Mouse (Mus musculus): ENCODE measurements around the gene Tmem107.

Tmem107 gene

GRCm38 (mm10) chr11:69074776-69075069, 4.1 kb downstream of the Tmem107 start:
- DNase-seq (ENCODE audit: low read depth, low spot score), result no peak

- no peak for DNase-seq (ENCODE audit: low read depth, low spot score)
Observed at GRCm38 (mm10) chr11:69075764-69076479, 5.3 kb downstream of the Tmem107 start.

GRCm38 (mm10) chr11:69076572-69076971, 6.0 kb downstream of the Tmem107 start:
- DNase-seq (ENCODE audit: low read depth, low spot score), result no peak

- DNase-seq (ENCODE audit: low read depth, low spot score), result no peak
Observed at GRCm38 (mm10) chr11:69077316-69077715, 6.7 kb downstream of the Tmem107 start.

GRCm38 (mm10) chr11:69078041-69078440, 7.4 kb downstream of the Tmem107 start:
- no peak for DNase-seq (ENCODE audit: low read depth, low spot score)

- no peak for DNase-seq (ENCODE audit: low read depth, low spot score)
Observed at GRCm38 (mm10) chr11:69078805-69079438, 8.3 kb downstream of the Tmem107 start.

GRCm38 (mm10) chr11:69080102-69080854, 9.7 kb downstream of the Tmem107 start:
- no peak for DNase-seq (ENCODE audit: low read depth, low spot score)

- DNase-seq (ENCODE audit: low read depth, low spot score), result no peak
Observed at GRCm38 (mm10) chr11:69080855-69081222, 10.2 kb downstream of the Tmem107 start.

GRCm38 (mm10) chr11:69081613-69082012, 11.0 kb downstream of the Tmem107 start:
- DNase-seq (ENCODE audit: low read depth, low spot score), result no peak

- no peak for DNase-seq (ENCODE audit: low read depth, low spot score)
Observed at GRCm38 (mm10) chr11:69085608-69086007, 15.0 kb downstream of the Tmem107 start.

GRCm38 (mm10) chr11:69086390-69086789, 15.8 kb downstream of the Tmem107 start:
- DNase-seq (ENCODE audit: low read depth, low spot score), result no peak

GRCm38 (mm10) chr11:69087082-69087481, 16.5 kb downstream of the Tmem107 start:
- no peak for DNase-seq (ENCODE audit: low read depth, low spot score)

GRCm38 (mm10) chr11:69087597-69087996, 17.0 kb downstream of the Tmem107 start:
- peak; percentile 20 for DNase-seq (ENCODE audit: low read depth, low spot score)

- peak; percentile 97 for DNase-seq (ENCODE audit: low read depth, low spot score)
Observed at GRCm38 (mm10) chr11:69088103-69088855, 17.7 kb downstream of the Tmem107 start, which contains the start of gene Vamp2. Vamp2 (plus strand) TSS chr11:69088490.

GRCm38 (mm10) chr11:69088856-69089615, 18.4 kb downstream of the Tmem107 start:
- DNase-seq (ENCODE audit: low read depth, low spot score), result peak; percentile 54

GRCm38 (mm10) chr11:69089616-69090290, 19.1 kb downstream of the Tmem107 start:
- DNase-seq (ENCODE audit: low read depth, low spot score), result no peak

- DNase-seq (ENCODE audit: low read depth, low spot score), result peak; percentile 9
Observed at GRCm38 (mm10) chr11:69090367-69090766, 19.8 kb downstream of the Tmem107 start.

- DNase-seq (ENCODE audit: low read depth, low spot score), result peak; percentile 20
Observed at GRCm38 (mm10) chr11:69091566-69092385, 21.2 kb downstream of the Tmem107 start.

- DNase-seq (ENCODE audit: low read depth, low spot score), result peak; percentile 91
Observed at GRCm38 (mm10) chr11:69092386-69092751, 21.8 kb downstream of the Tmem107 start.

- peak; percentile 69 for DNase-seq (ENCODE audit: low read depth, low spot score)
Observed at GRCm38 (mm10) chr11:69092871-69093270, 22.3 kb downstream of the Tmem107 start.

Measured in CD4-positive, CD25-positive, alpha-beta regulatory T cell, adult 2 months (primary cell).